Mouse (Mus musculus): Measurements from ENCODE around the gene Colgalt1.

DNA sequence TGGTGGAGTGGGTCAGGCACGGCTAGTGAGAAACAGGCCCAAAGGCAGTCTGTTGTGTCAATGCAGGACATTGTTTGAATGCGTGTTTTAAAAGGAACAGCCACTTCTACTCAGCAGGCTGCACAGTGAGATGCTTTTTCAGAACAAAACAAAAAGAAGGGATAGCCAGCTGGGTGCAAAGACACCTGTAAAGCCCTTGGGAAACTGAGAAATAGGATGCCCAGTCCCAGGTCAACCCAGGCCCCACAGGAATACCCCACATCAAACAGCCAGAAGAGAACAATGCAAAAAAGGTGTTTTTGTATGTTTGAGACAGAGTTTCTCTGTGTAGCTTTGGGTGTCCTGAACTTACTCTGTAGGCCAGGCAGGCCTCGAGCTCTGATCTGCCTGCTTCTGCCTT lies 22.0 kb upstream of the Colgalt1 start:
- no peak for TF ChIP-seq CTCF (conservative IDR thresholded peaks at IDR 0.05 in 1 of 2, IDR thresholded peaks at IDR 0.05 in 1 of 2; ENCODE audit: low read depth in 2 of 2, low read length in 2 of 2)
- TF ChIP-seq MAFK (IDR thresholded peaks at IDR 0.05; ENCODE audit: insufficient replicate concordance, low read length): no peak
- no peak for TF ChIP-seq ZMIZ1 (IDR thresholded peaks at IDR 0.05; ENCODE audit: low read depth, low read length)
- TF ChIP-seq POLR2A (IDR thresholded peaks at IDR 0.05; ENCODE audit: low read depth, low read length): no peak
- TF ChIP-seq JUND (conservative IDR thresholded peaks at IDR 0.05; ENCODE audit: low read depth, low read length): no peak
- peak; percentile 73 for TF ChIP-seq SIN3A (IDR thresholded peaks at IDR 0.05; ENCODE audit: low read length)
- 0 out of 2 replicates have a peak, but pooled peaks have one; percentile 25 for TF ChIP-seq MEF2A (IDR thresholded peaks at IDR 0.05; ENCODE audit: borderline replicate concordance, low read depth, low read length)
- TF ChIP-seq UBTF (IDR thresholded peaks at IDR 0.05; ENCODE audit: low read depth, low read length): no peak
- no peak for TF ChIP-seq NELFE (IDR thresholded peaks at IDR 0.05; ENCODE audit: low read depth, low read length)

Data from CH12.LX (cell line).